Mouse (Mus musculus): ENCODE results near the gene Ift22.

The Ift22 gene

DNA sequence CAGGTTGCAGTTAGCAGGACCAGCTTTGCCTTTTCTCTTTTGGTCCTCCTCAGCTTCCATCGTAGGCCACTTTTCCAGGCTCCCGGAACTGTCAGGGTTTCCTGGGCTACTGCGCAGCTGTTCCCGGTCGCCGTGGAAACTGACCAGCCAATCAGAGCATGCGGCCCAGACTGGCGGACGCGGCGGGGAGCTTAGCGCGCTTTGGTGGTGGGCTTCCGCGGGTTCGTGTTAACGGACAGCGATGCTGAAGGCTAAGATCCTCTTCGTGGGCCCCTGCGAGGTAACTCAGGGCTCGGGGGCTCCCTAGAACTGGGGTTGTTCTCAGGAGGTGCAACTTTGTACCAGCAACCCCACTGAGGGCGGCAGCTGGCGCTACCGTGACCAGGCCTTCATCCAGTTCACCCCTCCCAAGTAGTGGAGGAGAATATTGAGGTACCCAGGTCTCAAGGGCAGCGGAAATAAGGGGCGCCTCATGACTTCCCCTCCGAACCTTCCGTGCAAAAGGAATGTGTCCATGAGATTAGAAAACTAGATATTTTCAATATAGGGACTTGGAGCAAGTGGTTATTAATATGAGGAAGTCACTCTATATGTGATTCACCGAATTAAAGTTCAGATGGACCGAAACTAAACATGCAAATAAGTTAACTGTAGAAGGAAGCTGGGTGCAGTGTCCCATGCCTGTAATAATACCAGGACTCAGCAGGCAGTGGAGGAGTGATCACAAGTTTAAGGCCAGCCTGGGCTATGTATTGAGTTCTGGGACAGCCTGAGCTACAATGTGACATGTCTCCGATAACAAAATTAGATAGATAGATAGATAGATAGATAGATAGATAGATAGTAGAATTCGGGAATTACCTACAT, at the start of gene Ift22:
Gene Ift22 (plus strand): TSS at position 160 of the 867 bp plus-strand sequence.
- peak; percentile 96 for DNase-seq

GRCm38 (mm10) chr5:136861191-136861940, 46.6 kb upstream of the Ift22 start:
- DNase-seq = no peak

GRCm38 (mm10) chr5:136862806-136863205, 45.1 kb upstream of the Ift22 start:
- DNase-seq = no peak

- no peak for DNase-seq
These were observed 44.7 kb upstream of the Ift22 start for GRCm38 (mm10) chr5:136863276-136863675.

- peak; percentile 44 to 66 for DNase-seq
These were observed 43.8 kb upstream of the Ift22 start for GRCm38 (mm10) chr5:136863961-136864674.

- no peak for DNase-seq
These were observed 40.2 kb upstream of the Ift22 start for GRCm38 (mm10) chr5:136867706-136868105.

- DNase-seq = no peak
These were observed 38.4 kb upstream of the Ift22 start for GRCm38 (mm10) chr5:136869451-136870114.

DNA sequence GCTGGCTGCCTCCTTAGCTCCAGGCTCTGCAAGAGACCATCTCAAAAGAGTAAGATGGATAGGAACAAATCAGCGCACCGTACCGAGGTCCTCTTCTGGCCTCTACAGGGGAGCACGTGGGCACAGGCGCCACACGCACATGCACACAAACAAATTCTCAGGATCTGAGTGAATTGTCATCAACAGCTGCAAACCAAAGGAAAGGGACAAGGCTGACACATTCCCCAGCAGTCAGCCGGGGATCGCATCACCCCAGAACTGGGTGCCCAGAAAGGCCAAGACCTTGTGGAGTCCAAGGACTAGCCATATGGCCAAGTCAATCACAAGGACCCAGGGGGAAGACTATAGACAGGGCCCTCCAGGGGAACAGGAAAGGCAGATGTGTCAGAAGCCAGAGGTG, 35.5 kb upstream of the Ift22 start:
- DNase-seq = no peak

- DNase-seq = no peak
These were observed 33.7 kb upstream of the Ift22 start for GRCm38 (mm10) chr5:136874271-136874670.

DNA sequence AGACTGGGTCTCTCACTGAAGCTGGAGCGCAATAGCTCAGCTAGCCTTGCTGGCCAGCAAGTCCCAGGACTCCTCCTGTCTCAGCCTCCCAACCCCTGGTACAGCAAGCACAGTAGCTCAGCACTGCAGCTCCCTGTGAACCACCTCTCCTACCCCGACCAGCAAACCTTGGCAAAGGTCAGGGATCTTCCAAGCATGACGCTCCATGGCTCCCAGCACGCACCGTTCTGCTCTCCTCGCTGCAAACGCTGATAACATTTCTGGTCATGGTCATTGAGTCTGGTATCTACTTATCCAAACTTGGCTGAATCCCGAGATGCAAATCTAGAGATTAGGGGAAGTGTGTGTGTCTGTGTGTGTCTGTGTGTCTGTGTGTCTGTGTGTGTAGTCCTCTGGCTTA, 27.8 kb upstream of the Ift22 start:
- DNase-seq = no peak

DNA sequence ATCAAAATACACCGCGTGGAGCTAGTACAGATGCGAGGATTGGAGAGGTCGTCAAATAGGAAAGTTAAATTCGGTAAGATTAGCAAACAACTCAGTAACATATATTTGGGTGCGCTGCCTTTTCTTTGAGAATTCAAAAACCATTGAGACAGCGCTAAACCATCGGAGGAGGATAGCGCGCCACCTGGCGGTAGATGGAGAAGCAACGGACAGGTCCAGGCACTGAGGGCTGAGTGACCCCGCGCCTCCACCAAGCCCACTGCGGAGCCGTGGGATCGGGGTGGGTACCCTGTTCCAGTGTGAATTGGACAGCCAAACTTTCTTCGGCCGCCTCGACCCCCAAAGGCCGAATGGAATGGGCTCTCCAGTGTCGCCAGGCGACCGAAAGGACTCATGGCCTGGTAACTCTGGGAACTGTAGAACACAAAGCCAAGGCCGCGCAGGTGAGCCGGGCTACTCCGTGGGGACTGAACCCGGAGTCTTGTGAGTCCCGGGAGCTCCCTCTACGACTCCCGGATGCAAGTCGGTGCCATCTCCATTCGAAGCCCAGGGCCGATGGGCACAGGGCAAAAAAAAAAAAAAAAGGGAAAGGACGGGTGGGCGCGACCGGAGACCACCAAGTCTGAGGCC, 26.5 kb upstream of the Ift22 start:
- peak; percentile 91 to 95 for DNase-seq

- DNase-seq = peak; percentile 25 to 26
These were observed 25.7 kb upstream of the Ift22 start for GRCm38 (mm10) chr5:136882055-136882787.

DNA sequence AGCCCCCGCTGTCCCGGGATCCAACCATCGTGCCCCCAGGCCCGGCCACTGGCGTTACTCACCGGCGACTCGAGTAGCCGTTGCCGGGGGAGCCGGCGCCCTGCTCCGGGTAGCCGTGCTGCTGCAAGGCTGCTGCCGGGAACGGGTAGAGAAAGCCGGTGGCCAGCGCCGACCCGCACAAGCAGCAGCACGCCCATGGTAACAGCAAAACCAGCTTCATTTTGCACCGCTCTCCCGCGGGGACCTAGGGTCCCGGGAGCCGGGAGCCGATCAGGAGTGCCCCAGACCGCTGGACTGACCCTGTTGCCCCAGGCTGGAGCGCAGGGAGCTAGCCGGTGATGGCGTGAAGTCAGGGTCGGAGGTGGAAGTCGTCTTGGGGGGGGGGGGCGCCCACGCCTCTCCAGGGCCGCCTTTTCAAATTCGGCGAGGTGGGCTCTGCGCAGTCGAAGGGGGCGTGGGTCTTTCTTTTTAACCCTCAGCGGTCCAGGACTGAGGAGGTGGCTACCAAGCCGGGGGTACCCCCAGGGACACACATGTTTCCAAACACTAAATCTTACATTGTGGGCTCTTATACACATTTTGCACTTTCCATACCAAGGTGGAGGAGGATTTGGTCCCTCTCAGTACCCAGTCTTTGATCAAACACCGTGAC, 25.0 kb upstream of the Ift22 start, which contains the start of gene Col26a1:
Gene Col26a1 (minus strand): TSS at position 422 of the 652 bp plus-strand sequence.
- peak; percentile 26 to 31 for DNase-seq

- DNase-seq = no peak
These were observed 21.0 kb upstream of the Ift22 start for GRCm38 (mm10) chr5:136886957-136887356.

DNA sequence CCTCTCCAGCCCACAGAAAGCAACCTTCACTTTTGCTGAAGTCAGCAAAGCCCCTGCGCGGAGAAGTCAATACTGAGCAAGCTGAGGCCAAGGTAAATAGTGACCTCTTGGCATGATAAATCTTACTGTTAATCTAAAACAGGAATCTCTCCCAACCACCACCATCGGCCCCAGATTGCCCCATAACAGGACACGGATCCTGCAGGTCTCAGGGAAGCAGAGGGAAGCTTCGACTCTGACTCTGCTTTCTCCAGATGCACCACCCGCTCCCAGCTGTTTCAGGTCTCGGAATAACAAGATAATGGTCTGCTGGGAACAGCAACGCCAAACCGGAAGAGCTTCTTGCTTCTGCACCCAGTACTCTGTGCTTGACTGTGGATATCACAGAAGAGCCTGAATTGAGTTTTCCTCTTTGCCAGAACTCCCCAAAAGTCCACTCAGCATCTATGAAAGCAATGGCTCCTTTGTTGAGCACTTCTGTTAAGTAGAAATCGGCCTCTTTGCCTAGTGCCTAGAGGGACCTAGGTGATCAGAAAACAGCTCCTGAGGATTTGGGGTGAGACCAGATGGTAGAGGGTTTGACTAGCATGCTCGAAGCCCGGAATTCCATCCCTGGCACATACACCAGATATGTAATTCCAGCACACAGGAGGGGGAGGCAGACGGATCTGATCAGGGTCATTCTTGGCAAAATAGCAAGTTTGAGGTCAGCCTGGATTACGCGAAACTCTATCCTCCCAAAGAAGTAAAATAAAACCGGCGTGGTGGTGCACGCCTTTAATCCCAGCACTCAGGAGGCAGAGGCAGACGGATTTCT, 19.2 kb upstream of the Ift22 start:
- no peak for DNase-seq

- no peak for DNase-seq
These were observed 13.0 kb upstream of the Ift22 start for GRCm38 (mm10) chr5:136894840-136895528.

GRCm38 (mm10) chr5:136895529-136895963, 12.4 kb upstream of the Ift22 start:
- DNase-seq = no peak

DNA sequence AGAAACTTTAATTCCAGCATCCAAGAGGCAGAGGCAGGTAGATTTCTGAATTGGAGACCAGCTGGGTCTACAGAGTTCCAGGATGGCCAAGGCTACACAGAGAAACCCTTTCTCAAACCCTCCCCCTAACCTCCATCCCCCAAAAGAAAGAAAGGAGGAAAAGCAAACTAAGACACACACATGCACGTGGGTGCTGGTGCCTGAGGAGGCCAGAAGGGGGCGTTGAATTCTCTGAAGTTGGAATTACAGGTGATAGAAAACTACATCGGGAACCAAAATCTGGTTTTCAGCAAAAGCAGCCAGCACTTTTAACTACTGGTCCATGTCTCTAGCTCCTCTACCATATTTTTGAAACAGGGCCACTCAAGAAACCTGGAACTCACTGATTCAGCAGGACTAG, 3.3 kb upstream of the Ift22 start:
- DNase-seq = no peak

- DNase-seq = peak; percentile 29 to 50
These were observed 2.3 kb upstream of the Ift22 start for GRCm38 (mm10) chr5:136905630-136906029.

All from cerebellum, postnatal 14 days (tissue).